Mouse (Mus musculus) MEL (cell line): ENCODE results near the gene Kazn. TPM values are rescaled to one million over a fixed set of nuclear protein-coding genes. Genes with fewer than 3 reads are reported as not detected.

Source experiments
- DNase-seq: peaks from one replicate; pipeline ENCODE4 v3.0.0; 2011; ENCODE audit warnings: low read depth, low spot score
- H3K27ac ChIP-seq: 2 replicates; pipeline ENCODE4 v1.5.1; 2012; ENCODE audit warnings: low read depth, mild to moderate bottlenecking, control low read depth, low read length, moderate library complexity; ENCODE audit not compliant: control insufficient read depth
- H3K27me3 ChIP-seq, 2 experiments: fragments of 150-350 bp in 1 of 2; sonication (generic) in 1 of 2; 2 replicates each; pipeline ENCODE4 v1.6.1; 2012; ENCODE audit warnings: low read length in 2 of 2, mild to moderate bottlenecking in 2 of 2, improper control_type of control experiment in 1 of 2, moderate library complexity in 1 of 2; ENCODE audit not compliant: insufficient read depth in 2 of 2, control insufficient read depth in 1 of 2
- H3K36me3 ChIP-seq, 2 experiments: 2 replicates each; pipeline ENCODE4 v1.6.1; 2012 to 2014; ENCODE audit warnings: low read length in 2 of 2, improper control_type of control experiment in 1 of 2, inconsistent platforms in 1 of 2, mild to moderate bottlenecking in 1 of 2; ENCODE audit not compliant: insufficient read depth in 2 of 2, control insufficient read depth in 1 of 2
- H3K4me1 ChIP-seq, 2 experiments: fragments of 150-350 bp in 1 of 2; sonication (generic) in 1 of 2; 2 replicates each; pipeline ENCODE4 v1.6.1; 2012; ENCODE audit warnings: low read length in 2 of 2, improper control_type of control experiment in 1 of 2, mild to moderate bottlenecking in 1 of 2; ENCODE audit not compliant: insufficient read depth in 2 of 2, control insufficient read depth in 1 of 2
- H3K4me3 ChIP-seq, 2 experiments: fragments of 150-350 bp in 1 of 2; sonication (generic) in 1 of 2; 2 replicates each; pipeline ENCODE4 v1.5.1; 2012; ENCODE audit warnings: low read depth in 2 of 2, low read length in 2 of 2, mild to moderate bottlenecking in 2 of 2, moderate library complexity in 2 of 2, control low read depth in 1 of 2, improper control_type of control experiment in 1 of 2; ENCODE audit not compliant: control insufficient read depth in 1 of 2, insufficient read depth in 1 of 2
- H3K79me2 ChIP-seq: 2 replicates; pipeline ENCODE4 v1.6.1; 2012; ENCODE audit warnings: mild to moderate bottlenecking, low read length, moderate library complexity; ENCODE audit not compliant: control insufficient read depth, poor library complexity, insufficient read depth
- H3K9ac ChIP-seq: 2 replicates; pipeline ENCODE4 v1.6.1; 2012; ENCODE audit warnings: low read depth, mild to moderate bottlenecking, control low read depth, low read length, moderate library complexity; ENCODE audit not compliant: control insufficient read depth, poor library complexity, severe bottlenecking
- H3K9me3 ChIP-seq: fragments of 150-350 bp; sonication (generic); replicated peaks from 2 replicates; pipeline ENCODE4 v1.6.1; 2012; ENCODE audit warnings: mild to moderate bottlenecking, low read length, improper control_type of control experiment, moderate library complexity; ENCODE audit not compliant: insufficient read depth
- CHD1 ChIP-seq: IDR thresholded peaks from 2 replicates; pipeline ENCODE4 v1.6.1; 2012; ENCODE audit warnings: low read depth, mild to moderate bottlenecking, inconsistent platforms, low read length, improper control_type of control experiment
- CHD2 ChIP-seq: IDR thresholded peaks from 2 replicates; pipeline ENCODE4 v1.6.1; 2011; ENCODE audit warnings: low read length, improper control_type of control experiment
- E2F4 ChIP-seq: IDR thresholded peaks from 2 replicates; pipeline ENCODE4 v1.6.1; 2011; ENCODE audit warnings: low read depth, low read length, improper control_type of control experiment, borderline replicate concordance
- ELF1 ChIP-seq: IDR thresholded peaks from 2 replicates; pipeline ENCODE4 v1.6.1; 2014; ENCODE audit warnings: low read depth, mild to moderate bottlenecking, inconsistent platforms, low read length, improper control_type of control experiment, moderate library complexity
- EP300 ChIP-seq, 2 experiments: IDR thresholded peaks; 2 replicates each; pipeline ENCODE4 v1.6.1; 2011; ENCODE audit warnings: improper control_type of control experiment in 2 of 2, low read length in 2 of 2, low read depth in 1 of 2, mild to moderate bottlenecking in 1 of 2
- ETS1 ChIP-seq: IDR thresholded peaks from 2 replicates; pipeline ENCODE4 v1.6.1; 2012; ENCODE audit warnings: low read depth, mild to moderate bottlenecking, inconsistent platforms, low read length, improper control_type of control experiment, moderate library complexity
- GABPA ChIP-seq: IDR thresholded peaks from 2 replicates; pipeline ENCODE4 v1.6.1; 2012; ENCODE audit warnings: low read depth, mild to moderate bottlenecking, inconsistent platforms, low read length, improper control_type of control experiment, moderate library complexity
- MAFK ChIP-seq: IDR thresholded peaks from 2 replicates; pipeline ENCODE4 v1.6.1; 2011; ENCODE audit warnings: low read depth, mild to moderate bottlenecking, low read length, improper control_type of control experiment, borderline replicate concordance
- MAZ ChIP-seq: IDR thresholded peaks from 2 replicates; pipeline ENCODE4 v1.6.1; 2012; ENCODE audit warnings: low read depth, mild to moderate bottlenecking, inconsistent platforms, low read length, improper control_type of control experiment
- MXI1 ChIP-seq: IDR thresholded peaks from 2 replicates; pipeline ENCODE4 v1.6.1; 2011; ENCODE audit warnings: mild to moderate bottlenecking, low read depth, low read length, improper control_type of control experiment
- MYB ChIP-seq: IDR thresholded peaks from 2 replicates; pipeline ENCODE4 v1.6.1; 2011; ENCODE audit warnings: mild to moderate bottlenecking, low read depth, low read length, improper control_type of control experiment
- NELFE ChIP-seq: IDR thresholded peaks from 2 replicates; pipeline ENCODE4 v1.6.1; 2011; ENCODE audit warnings: low read depth, low read length, improper control_type of control experiment
- NRF1 ChIP-seq: IDR thresholded peaks from 2 replicates; pipeline ENCODE4 v1.6.1; 2014; ENCODE audit warnings: low read depth, mild to moderate bottlenecking, inconsistent platforms, low read length, improper control_type of control experiment, moderate library complexity; ENCODE audit not compliant: poor library complexity, insufficient read depth, severe bottlenecking
- POLR2A ChIP-seq, 2 experiments: IDR thresholded peaks; 2 replicates each; pipeline ENCODE4 v1.6.1; 2011 to 2012; ENCODE audit warnings: low read length in 2 of 2, mild to moderate bottlenecking in 2 of 2, control low read depth in 1 of 2, improper control_type of control experiment in 1 of 2, low read depth in 1 of 2, moderate library complexity in 1 of 2; ENCODE audit not compliant: control insufficient read depth in 1 of 2, insufficient read depth in 1 of 2, poor library complexity in 1 of 2
- POLR2AphosphoS5 ChIP-seq: IDR thresholded peaks from 2 replicates; pipeline ENCODE4 v1.6.1; 2012; ENCODE audit warnings: low read depth, borderline replicate concordance, mild to moderate bottlenecking, inconsistent platforms, low read length, moderate library complexity, mixed read lengths
- RAD21 ChIP-seq: IDR thresholded peaks from 2 replicates; pipeline ENCODE4 v1.6.1; 2011; ENCODE audit warnings: mild to moderate bottlenecking, low read depth, low read length, improper control_type of control experiment
- SIN3A ChIP-seq: IDR thresholded peaks from 2 replicates; pipeline ENCODE4 v1.6.1; 2012; ENCODE audit warnings: low read length, improper control_type of control experiment, inconsistent platforms
- SMC3 ChIP-seq: IDR thresholded peaks from 2 replicates; pipeline ENCODE4 v1.6.1; 2011; ENCODE audit warnings: low read depth, low read length, improper control_type of control experiment
- TAL1 ChIP-seq: IDR thresholded peaks from 2 replicates; pipeline ENCODE4 v1.6.1; 2012; ENCODE audit warnings: mild to moderate bottlenecking, inconsistent platforms, low read length, moderate library complexity, mixed read lengths
- TCF12 ChIP-seq: IDR thresholded peaks from 2 replicates; pipeline ENCODE4 v1.6.1; 2014; ENCODE audit warnings: low read depth, mild to moderate bottlenecking, inconsistent platforms, low read length, improper control_type of control experiment, moderate library complexity
- UBTF ChIP-seq: IDR thresholded peaks from 2 replicates; pipeline ENCODE4 v1.6.1; 2012; ENCODE audit warnings: low read depth, mild to moderate bottlenecking, inconsistent platforms, low read length, improper control_type of control experiment, moderate library complexity, borderline replicate concordance; ENCODE audit not compliant: insufficient read depth
- USF1 ChIP-seq: IDR thresholded peaks from 2 replicates; pipeline ENCODE4 v1.6.1; 2014; ENCODE audit warnings: low read depth, mild to moderate bottlenecking, inconsistent platforms, low read length, improper control_type of control experiment, moderate library complexity
- ZKSCAN1 ChIP-seq: IDR thresholded peaks from 2 replicates; pipeline ENCODE4 v1.6.1; 2012; ENCODE audit warnings: low read depth, mild to moderate bottlenecking, inconsistent platforms, low read length, improper control_type of control experiment, moderate library complexity
- ZMIZ1 ChIP-seq: IDR thresholded peaks from 2 replicates; pipeline ENCODE4 v1.6.1; 2012; ENCODE audit warnings: low read depth, mild to moderate bottlenecking, inconsistent platforms, low read length, improper control_type of control experiment, moderate library complexity
- polyA plus RNA-seq, 2 experiments: library from polyadenylated mRNA; stranded (reverse) in 1 of 2; unstranded in 1 of 2; fragments of >175 nt in 1 of 2; fragments of >200 nt in 1 of 2; gene quantifications; 2 replicates each; pipeline versions ENCODE4 v1.2.1 to v1.2.4; 2012; ENCODE audit warnings: low replicate concordance in 2 of 2, low read depth in 1 of 2; ENCODE audit not compliant: insufficient read length in 2 of 2, insufficient read depth in 1 of 2, missing spikeins in 1 of 2
- total RNA-seq: library from RNA; depleted of rRNA; stranded (reverse); fragments of 300-350 nt; gene quantifications from 2 replicates; pipeline ENCODE4 v1.2.3, GENCODE M21; 2012

The Kazn gene
- total and polyA plus RNA-seq, 3 experiments = not detected

GRCm38 (mm10) chr4:142081631-142082283, 157.4 kb downstream of the Kazn start:
- no peaks in the 10 kb centered on the region; the same call in 1 of the 2 replicates for H3K9me3 ChIP-seq
- no peak for DNase-seq
- H3K36me3 ChIP-seq = no peaks in the 10 kb centered on the region
- TF ChIP-seq MAFK (no peak), NRF1 (no peak), ELF1 (no peak), USF1 (no peak), ETS1 (no peak), NELFE (no peak), SIN3A (no peak), TCF12 (no peak), RAD21 (no peak), CHD1 (no peak), MXI1 (no peak)
- H3K4me1 ChIP-seq = no peaks in the 10 kb centered on the region
- H3K79me2 ChIP-seq = no peaks in the 10 kb centered on the region
- H3K9ac ChIP-seq = no peak overlapping the region
- H3K27ac ChIP-seq = no peak overlapping the region
- no peaks in the 10 kb centered on the region for H3K27me3 ChIP-seq
- no peak overlapping the region for H3K4me3 ChIP-seq

- H3K4me1 ChIP-seq = no peaks in the 10 kb centered on the region
- no peak overlapping the region for H3K9ac ChIP-seq
- H3K27me3 ChIP-seq = no peaks in the 10 kb centered on the region
- TF ChIP-seq GABPA (no peak), EP300 (IDR thresholded peaks at IDR 0.05; ENCODE audit: low read depth in 1 of 2, low read length in 2 of 2) (no peak), ETS1 (no peak), ZMIZ1 (no peak), ELF1 (no peak), ZKSCAN1 (no peak), SMC3 (no peak), POLR2A (IDR thresholded peaks at IDR 0.05; ENCODE audit: control insufficient read depth in 1 of 2, insufficient read depth in 1 of 2, low read depth in 1 of 2, low read length in 2 of 2, poor library complexity in 1 of 2) (no peak), MAZ (no peak), UBTF (no peak), E2F4 (no peak), TAL1 (no peak), NELFE (no peak), TCF12 (no peak), MYB (no peak), CHD2 (no peak), POLR2AphosphoS5 (no peak), MXI1 (no peak)
- TF ChIP-seq, all 39 proteins: peak for 0
- Histone ChIP-seq H3K9me3 (no peaks in the 10 kb centered on the region), H3K36me3 (no peaks in the 10 kb centered on the region), H3K4me3 (no peak overlapping the region), H3K27ac (no peak overlapping the region), H3K79me2 (no peaks in the 10 kb centered on the region)
- DNase-seq = no peak
Measured at GRCm38 (mm10) chr4:142080901-142081630, 158.1 kb downstream of the Kazn start.
